Mouse (Mus musculus) kidney, postnatal 36 days (tissue): ENCODE measurements around the gene Atrnl1.

Experiments
- DNase-seq, 2 experiments: peaks; one replicate each; pipeline ENCODE4 v3.0.0; 2021 to 2022; ENCODE audit warnings: mixed read lengths in 2 of 2

The Atrnl1 gene

DNA sequence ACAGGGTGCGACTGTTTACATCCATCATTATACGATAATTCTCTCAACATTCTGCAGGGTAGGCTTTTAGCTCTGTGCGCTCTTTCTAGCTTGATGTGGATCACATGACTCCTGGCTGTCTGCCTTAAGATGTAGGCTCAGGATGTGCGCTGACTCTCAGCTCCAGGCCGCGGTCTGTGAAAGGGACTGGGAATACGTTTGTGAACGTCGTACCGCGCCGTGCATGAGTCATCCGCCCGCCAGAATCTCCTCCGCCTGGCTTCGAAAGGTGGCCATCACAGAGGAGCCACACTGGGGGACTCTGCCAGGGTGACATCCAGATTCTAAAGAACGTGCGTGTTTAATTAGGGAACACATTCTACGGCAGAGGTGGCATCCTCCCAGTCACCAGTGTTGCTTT, 471.9 kb downstream of the Atrnl1 start:
- no peak for DNase-seq

DNA sequence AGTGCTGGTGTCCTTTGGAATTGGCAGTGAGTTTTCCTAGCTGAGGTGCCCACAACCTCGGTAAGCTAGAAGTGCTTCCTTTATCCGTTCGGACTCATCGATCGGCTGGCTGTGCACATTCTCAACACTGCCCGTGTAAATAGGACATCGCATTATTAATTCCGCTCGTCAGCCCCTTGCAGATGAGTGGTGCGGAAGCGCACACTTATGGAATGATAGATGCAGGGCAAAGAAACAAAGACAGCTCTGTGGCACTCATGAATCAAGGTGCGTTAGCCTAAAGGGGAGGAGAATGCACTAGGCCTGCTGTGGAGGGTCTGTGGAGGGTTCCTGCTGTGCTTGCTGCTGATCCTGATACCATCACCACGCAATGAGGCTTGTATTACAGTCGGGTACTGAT, 474.0 kb downstream of the Atrnl1 start:
- no peak for DNase-seq

DNA sequence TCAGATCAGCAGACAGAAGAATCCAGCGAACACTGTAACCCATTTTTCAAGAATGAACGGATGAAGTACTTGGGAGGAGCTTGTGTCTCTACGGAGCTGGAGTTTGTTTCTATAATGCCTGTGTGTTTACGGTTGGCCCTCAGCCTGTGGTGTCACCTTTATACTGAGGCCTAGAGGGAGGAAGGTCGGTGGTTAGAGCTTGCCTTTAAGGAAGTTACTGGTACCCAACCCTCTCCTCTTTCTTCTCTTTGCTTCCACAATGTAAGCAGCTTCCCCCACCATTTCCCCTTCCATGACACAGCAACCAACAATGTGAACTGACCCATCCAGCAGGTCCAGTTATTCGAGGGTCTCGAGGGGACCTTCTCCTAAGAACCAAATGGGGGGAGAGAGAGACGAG, 475.9 kb downstream of the Atrnl1 start:
- no peak for DNase-seq

DNA sequence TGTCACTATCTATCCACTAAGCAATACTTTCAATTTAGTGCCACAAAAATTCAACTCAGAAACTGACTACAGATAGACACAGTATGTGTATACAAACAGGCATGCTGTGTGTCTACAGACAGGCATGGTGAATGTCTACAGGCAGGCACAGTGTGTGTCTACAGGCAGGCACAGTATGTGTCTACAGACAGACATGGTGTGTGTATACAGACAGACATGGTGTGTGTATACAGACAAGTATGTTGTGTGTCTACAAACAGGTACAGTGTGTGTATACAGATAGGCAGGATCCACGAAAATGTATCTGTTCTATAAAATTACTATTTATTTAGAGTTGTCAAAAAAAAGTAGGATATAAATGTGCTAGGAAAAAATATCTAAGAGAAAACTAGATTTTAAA, 477.1 kb downstream of the Atrnl1 start:
- DNase-seq = no peak

DNA sequence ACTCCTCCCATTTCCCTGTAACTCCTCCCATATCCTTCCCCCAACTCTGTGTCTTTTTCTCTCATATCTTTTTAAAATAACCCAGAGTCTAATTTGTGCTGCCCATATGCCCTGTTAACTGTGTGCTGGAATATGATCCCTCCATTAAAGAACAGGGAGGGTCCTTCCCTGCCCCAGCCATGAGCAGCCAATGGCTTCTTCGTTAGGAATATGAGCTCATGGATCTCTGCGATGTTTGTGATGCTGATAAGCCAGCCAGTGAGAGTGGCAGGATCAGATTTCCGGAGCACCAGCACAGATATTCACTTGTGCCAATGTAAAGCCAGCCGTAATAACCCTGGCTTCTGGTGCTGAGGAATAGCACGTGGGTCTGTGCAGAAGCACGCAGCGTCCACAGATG, 477.6 kb downstream of the Atrnl1 start:
- DNase-seq = no peak

DNA sequence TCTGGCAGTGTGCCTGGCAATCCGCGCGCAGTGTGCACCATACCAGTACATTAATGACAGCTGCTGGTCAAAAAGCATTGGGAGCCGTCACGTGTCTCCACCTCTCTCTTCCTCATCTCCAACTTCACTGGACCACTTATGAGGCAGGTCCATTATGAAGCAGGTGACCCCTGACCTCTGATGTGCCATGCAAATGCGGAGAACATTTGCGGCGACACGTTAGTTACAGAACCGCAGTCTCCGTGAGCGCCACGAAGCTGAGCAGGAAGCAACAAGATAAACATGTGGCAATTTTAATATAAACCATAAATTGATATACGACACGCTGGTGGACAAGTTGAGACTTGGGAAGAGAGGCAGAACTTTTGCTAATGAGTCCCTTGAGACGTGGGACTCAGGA, 481.1 kb downstream of the Atrnl1 start:
- DNase-seq = no peak

DNA sequence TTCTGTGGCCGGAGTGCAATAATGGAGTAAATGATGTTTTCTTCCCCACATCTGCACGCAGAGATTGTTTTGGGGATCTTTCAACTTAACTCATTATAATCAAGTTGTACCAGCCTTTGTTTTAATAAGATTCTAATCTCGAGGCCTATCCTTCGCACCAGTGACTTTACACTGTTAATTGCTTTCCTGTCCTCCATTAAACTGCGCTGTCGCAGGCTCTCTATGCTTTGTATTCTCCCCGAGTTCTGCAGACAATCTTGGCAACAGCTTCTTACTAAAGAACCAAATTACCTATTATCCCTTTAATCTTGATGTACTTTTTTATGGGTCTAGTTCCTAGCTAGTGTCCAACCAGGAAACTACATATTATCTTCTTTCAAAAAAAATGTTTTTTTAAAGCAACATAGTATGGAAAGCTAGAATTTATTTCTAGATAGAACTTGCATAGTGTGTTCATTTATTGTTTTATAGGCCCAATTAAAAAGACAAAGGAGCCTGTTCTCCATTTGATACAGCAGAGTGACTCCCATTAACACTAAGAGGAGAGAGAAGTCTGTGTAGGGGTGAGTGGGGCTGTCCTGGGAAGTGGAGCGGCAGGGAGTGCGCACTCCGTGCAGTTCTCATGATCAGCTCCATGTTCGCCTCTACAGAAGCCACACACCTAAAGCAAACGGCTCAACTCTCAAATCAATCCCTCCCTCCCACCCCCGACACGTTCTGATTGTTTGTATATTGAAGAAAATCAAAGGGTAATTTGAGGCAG, 484.1 kb downstream of the Atrnl1 start:
- no peak for DNase-seq

DNA sequence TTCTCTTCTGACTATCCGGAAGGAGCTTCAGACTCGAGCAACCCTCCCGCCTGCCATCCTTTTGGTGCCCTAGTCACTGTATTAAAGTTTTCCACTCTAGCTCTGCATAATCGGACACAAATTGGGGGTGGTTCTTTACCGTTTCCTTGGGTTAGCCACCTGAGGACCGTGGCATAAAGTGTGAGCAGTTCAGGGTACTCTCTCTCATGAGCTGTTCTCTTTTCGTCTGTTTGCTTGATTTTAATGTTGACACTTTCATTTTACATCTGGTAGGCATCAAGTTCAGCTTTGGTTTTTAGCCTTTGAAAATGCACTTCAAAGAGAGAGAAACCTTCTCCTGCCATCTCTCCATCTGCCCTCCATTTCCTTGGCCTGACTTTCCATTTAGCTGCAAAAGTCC, 484.9 kb downstream of the Atrnl1 start:
- DNase-seq = no peak

DNA sequence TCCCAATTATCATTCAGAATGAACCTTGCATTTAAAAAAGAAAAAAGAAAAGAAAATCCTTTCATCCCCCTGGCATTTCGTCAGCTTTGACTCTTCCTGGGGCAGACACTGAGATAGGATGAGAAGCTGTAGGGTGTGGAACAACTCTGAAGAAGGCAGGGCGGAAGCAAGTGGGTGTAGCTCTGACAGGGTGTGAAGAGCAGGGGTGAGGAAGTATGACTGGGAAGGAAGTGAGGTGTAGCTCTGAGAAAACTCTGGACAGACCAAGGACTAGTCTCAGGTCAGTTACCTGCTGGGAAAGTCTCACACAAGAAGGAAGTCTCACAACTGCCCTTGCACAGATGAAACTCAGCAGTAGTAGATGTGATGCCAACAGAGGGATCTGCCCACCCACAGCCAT, 486.4 kb downstream of the Atrnl1 start:
- no peak for DNase-seq

DNA sequence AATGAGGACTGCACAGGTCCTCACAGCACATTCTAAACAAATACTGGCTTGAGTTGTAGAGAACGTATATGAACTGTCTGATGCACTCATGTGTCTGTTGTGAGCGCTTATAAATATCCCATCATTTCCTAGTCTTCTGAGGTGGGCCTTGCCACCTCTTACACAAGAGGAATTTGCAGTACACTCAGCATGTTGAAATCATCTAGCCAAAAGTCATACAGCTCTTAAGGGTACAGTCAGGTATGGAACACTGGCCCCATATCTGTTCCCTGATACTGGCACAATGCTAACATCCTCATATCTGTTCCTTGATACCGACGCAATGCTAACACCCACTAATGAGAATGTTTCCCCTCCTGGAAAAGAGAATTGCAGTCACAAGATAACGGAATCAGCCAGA, 488.7 kb downstream of the Atrnl1 start:
- DNase-seq = no peak

DNA sequence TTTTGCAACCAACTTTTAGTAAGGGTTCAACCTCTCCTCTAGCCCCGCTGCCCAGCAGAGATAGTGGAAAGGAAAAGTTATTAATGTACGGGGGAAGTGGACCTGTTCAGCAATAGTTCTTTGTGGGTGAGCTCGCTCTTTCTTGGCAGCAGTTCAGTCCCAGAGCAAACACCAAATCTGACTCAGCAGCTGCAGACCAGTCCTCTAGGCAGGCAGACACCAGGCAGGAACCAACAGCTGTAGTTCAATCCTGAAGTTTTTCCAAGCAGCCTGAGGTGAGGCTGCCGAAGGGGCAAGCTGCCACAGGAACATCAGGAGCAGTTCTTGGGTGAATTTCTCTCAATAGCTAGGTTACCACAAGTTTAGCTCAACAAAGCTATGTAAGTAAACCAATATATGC, 489.5 kb downstream of the Atrnl1 start:
- DNase-seq = no peak

DNA sequence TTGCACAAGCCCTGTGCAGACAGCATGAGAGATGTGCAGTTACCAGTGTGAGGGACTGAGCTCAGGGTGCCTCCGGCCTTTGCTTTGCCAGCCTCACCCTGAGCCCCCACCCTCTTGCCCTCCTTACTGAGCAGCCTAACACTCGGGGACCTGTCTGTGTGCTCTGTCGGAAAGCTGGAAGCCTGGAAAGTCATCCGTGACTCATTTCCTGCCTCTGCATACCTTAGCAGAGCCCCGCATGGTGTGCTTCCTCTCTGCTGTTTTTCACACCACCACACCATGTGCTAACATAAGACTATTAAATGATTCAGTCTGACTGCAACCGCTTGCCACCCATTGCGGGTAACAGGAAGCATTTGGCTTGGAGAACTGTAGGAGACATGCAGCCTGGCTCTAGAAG, 493.7 kb downstream of the Atrnl1 start:
- peak in 1 of 2 experiments; percentile 5 for DNase-seq

DNA sequence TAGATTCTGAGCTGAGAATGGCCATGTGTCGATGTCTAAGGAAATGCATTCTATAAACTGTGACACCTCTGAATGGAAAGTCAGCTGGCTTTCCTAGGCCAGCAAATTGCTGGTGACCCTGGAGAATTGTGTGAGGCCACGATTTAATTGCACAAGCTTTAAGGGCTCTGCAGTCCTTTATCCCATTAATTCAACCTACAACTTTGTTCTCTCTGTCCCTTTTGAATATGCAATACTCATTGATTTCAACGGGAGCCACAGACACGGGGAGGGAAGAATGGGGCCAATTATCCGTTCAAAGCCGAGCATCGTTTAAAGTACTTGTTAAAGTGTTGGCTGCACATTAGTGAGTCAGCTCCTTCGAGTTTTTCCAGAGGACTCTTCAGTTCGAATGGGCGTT, 496.8 kb downstream of the Atrnl1 start:
- no peak for DNase-seq

DNA sequence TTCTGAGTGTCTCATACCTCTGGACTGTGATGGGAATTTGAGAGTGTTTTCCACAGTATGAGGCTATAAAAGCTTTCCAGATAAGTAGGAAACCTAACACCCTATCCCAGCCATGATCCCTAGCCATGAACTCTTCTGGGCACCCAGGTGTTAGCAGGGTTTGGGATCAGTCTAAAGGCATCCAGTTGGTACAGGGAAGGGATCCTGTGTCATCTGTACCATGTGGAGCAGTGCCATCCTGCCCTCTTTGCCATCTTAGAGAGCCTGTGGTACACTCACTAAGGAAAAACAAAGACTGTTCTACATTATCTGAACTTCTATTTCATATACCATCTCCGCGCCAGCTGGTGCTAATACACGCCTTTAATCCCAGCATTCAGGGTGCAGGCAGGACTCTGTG, 499.7 kb downstream of the Atrnl1 start:
- DNase-seq = no peak

DNA sequence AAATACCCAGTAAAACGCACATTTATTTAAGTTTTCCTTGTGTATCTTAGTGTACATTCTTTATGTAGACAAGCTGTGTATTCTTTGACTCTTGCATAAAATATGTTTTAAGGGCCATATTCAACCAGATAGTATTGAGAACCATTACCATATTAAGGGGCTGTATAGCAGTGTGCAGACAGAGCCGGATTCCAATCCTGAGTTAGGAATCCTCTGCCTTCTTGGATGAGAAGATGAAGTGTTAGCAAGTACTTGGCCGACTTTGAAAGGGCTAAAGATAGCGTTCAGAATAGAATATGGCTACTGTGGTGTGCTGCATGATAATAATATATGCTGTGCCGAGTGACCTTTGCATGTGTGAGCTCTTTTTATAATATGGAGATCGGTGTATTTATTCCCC, 500.5 kb downstream of the Atrnl1 start:
- no peak for DNase-seq

DNA sequence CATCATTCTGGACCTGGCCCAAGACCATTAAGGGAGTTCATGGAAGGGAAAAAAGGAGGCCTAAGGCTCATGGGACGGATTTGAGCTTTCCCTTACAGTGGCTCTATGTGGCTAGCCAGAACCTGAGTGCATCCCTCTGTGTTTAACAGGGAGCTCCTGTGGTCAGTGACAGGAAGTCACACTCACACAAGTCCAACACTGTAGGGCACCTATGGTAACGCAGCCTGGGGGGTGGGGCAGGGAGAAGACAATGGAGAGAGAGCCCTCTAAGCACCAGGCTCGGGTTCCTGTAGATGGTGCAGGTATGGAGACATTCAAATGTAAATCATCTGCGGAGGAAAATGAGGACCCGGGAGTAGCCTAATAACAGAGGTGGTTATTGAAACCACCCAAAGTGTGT, 501.3 kb downstream of the Atrnl1 start:
- DNase-seq = no peak

DNA sequence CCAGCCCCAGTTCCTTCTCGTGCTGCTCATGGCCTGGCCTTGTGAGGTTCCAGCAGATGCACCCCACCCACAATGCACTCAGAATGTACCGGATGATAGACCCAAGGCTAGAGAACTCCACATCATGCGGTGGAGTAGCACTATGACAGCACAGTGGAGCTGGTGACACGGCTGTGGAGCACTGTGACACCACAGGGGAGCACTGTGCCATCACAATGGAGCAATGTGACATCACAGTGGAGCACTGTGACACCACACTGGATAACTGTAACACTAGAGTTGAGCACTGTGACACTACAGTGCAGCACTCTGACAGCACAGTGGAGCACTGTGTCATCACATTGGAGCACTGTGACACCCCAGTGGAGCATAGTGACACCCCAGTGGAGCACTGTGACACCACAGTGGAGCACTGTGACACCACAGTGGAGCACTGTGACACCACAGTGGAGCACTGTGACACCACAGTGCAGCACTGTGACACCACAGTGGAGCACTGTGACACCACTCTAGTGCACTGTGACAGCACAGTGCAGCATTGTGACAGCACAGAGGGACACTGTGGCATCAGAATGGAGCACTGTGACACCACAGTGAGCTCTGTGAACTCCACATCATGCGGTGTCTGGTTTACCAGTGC, 502.4 kb downstream of the Atrnl1 start:
- DNase-seq = no peak

DNA sequence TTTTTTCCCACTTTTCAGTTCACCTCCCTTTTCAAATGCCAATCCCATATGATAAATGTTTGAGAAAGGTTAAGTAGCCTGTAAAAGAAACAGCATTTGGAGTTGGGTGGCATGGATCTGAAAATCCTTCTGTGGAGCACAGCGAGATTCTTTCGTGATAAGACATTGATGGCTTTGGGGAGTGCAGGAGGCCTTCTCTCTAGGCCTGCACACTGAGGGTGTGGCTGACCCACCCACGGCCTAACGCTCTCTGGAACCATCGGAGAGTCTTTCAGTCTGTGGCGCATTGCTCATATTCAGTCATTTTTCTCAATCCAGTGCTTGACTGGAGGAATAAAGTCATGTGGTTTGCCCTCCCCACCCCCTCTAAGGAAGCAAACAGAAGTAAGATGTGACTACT, 506.8 kb downstream of the Atrnl1 start:
- DNase-seq = no peak

DNA sequence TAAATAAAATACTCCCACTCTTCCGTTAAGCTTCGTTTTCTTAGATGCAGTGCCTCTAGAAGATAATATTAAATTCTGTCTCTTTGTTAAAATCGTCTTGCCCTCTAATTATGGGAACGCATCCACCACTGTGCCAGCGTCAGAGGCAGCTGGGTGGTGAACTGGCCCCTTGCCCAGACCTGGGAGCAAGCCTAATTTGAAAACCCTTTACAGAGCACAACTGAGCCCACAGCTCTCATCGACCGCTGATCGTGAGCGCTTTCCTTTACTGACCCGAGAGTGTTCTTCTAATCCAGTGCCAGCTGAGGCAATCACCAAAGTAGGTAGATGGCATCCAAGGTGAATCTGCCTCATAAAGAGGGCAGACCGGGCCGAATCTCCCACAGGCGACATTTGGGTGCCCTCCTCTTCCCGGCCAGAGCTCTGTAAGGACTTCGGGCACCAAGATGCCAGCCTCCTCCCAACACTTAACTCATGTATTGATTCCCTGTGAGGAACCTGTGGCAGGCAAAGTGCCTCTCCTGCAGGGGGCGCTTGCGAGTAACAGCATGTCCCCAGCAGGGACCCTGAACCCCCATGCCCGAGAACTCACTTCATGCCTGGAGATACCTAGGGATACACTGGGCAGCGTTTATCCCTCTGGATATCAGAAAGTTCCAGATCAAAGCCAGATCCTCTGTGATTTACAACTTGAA, 507.5 kb downstream of the Atrnl1 start:
- peak in 1 of 2 experiments; percentile 33 for DNase-seq

DNA sequence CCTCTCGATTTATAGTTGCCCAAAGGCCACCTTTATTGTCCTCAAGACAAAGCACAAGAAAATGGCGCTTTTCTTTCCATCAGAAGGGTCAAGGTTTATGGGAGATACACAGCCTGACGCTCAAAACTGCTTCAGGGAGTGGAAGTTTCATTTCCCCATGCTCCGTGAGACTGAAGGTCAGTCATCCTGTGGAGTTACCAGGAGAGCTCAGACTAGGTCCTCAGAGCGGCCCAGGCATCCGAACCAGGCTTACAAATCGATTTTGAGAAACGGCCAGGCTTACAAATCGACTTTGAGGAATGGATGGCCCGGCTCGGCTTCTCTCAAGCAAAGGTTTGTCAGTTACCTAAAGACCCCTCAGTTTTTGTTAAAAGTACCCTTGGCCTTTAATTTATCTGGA, 508.0 kb downstream of the Atrnl1 start:
- DNase-seq = no peak

DNA sequence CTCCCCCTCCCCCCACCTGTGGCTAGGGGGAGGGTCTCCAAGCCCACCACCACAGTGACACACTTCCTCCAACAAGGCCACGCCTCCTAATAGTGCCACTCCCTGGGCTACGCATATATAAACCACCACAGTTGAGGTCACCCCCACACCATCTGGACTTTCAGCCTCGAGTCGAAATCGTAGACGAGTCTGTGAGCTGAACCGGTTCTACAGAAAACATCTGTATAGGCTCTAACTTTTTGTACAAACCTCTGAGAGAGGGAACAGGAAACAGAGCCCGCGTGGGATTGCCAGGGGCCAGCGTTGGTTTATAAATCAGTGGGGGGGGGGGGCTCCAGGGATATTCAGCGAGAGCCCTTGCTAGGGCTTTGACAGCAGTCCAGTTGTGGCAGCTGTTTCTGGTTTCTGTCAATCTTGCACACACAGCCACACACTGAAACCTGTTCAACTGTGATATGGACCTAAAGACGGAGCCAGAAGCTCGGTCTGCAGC, 508.9 kb downstream of the Atrnl1 start:
- DNase-seq = no peak

DNA sequence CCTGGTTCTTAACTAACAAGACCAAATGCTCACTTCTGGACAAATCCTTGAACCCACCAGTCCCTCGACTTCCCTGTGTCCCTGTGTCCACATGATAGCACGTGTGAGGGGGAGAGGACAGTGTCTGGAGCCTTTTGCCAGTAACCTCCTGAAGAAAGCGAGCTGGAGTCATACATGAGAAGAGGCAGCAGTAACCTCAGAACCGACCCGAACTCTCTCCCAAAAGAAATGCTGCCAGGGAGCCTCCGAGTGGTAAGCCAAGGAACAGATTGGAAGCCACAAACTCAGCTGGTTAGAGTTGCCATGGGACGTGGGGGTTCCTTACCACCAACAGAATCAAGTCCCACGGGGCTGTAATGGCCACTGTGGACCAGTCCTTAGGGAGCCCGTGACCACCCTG, 509.8 kb downstream of the Atrnl1 start:
- no peak for DNase-seq

DNA sequence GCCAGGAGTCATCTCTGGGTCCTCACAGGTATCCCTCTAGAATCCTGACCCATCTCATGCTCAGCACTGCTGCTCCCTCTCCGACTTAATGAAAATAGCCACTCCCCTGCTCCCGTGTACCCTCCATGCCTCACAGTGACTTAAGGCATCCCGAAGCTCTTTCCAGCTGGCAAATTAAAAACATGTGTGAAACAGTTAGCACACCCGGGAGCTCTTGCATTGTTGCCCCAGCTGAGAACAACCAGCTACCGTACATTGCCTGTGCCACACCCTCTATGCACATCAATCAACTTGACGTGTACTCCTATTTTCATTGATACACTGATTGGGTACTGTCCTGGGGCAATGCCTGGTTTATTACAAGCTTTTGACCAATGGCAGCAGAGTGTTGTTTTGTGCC, 510.8 kb downstream of the Atrnl1 start:
- DNase-seq = no peak

DNA sequence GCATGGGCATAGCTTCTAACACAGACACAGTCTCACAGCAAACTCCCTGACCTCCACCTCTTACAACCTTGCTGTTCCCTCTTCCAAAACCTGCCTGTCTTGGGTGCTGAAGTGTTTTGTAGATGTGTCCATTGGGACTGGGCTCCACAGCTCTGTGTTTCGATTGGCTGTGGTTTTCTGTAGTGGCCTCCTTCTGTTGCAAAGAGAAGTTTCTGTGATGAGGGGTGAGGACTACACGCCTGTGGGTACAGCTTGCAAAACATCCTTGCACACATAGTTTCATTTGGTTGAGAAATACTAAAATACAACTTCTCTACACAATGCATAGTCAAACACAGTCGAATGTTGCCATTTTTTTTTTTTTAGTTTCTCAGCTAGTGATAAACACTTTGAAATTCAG, 512.8 kb downstream of the Atrnl1 start:
- no peak for DNase-seq
